Mouse (Mus musculus): ENCODE data around the gene Polr3b. TPM values are rescaled to one million over a fixed set of nuclear protein-coding genes. Genes with fewer than 3 reads are reported as not detected.

Gene Polr3b
- 15.8 and 16.5 TPM in 2 replicates for polyA plus RNA-seq (2014; fragmentation: Nextera tagmentation; extraction: Ambion mirVana)

DNA sequence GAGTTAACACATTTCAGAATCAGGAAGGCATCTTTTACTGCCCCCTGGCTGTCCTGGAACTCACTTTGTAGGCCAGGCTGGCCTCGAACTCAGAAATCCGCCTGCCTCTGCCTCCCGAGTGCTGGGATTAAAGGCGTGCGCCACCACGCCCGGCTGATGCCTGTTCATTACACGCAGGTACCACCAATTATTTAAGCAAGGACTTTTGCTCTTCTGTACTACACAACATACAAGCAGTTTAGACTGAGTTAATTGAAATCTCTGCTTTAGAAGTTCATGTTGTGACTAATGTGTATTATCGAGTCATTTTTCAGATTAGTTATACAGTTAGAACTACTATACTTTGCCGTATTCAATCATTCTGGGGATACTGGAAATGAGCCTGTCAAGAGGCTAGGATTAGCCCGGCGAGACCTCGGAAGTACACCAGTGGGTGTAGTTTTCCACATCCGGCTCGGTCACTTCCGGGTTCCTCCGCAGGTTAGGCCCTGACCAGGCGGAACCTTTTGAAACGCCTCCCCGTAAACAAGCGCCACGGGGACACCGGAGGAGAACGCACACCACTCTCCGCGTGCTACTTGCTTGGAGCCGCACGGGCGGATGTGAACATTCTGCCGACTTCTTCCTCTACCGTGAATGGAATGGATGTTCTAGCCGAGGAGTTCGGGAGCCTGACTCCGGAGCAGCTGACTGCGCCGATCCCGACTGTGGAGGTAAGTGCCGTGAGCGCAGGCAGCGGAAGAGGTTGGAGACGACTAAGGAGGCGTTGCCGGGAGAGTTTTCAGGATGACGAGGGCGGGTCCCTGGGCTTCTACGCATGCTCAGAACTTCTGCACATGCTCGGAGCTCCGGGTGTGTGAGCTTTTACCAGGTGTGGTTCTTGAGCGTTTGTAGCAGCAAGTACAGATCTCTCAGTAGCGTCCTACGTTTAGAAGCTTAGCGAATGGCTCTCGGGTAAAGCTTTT lies at the start of gene Polr3b:
Polr3b (plus strand) TSS at position 467 of the 965 bp plus-strand sequence.
- peak within 1 kb of the TSS; percentile 89 for H3K27ac ChIP-seq (ENCODE audit: low read depth, low read length)
- no peaks in the 10 kb centered on the region for H3K27me3 ChIP-seq (replicated peaks; ENCODE audit: control insufficient read depth, insufficient read depth, low read length)
- ATAC-seq (replicated peaks; ENCODE audit: low FRiP score) (peak; percentile 98), DNase-seq (ENCODE audit: low spot score) (peak; percentile 93)
- H3K4me2 ChIP-seq, result peak within 1 kb of the TSS; percentile 76
- WGBS, result 6% methylated on average over 53 of the region's 53 CpGs
- peaks cover 10% of the 10 kb centered on the region for H3K4me1 ChIP-seq (replicated peaks; ENCODE audit: control insufficient read depth, insufficient read depth, low read length)
- no peaks in the 10 kb centered on the region for H3K36me3 ChIP-seq (ENCODE audit: control insufficient read depth, insufficient read depth, low read length)
- H3K9ac ChIP-seq (ENCODE audit: low read depth, low read length), result peak within 1 kb of the TSS; percentile 69
- no peaks in the 10 kb centered on the region for H3K9me3 ChIP-seq (ENCODE audit: control insufficient read depth, low read length)
- H3K4me3 ChIP-seq (ENCODE audit: low read depth, low read length), result peak within 1 kb of the TSS; percentile 63

- H3K4me3 ChIP-seq (ENCODE audit: low read depth, low read length), result no peak overlapping the region
- peaks cover 12% of the 10 kb centered on the region for H3K4me1 ChIP-seq (replicated peaks; ENCODE audit: control insufficient read depth, insufficient read depth, low read length)
- no peak overlapping the region for H3K27ac ChIP-seq (ENCODE audit: low read depth, low read length)
- no peaks in the 10 kb centered on the region for H3K9me3 ChIP-seq (ENCODE audit: control insufficient read depth, low read length)
- no peaks in the 10 kb centered on the region for H3K36me3 ChIP-seq (ENCODE audit: control insufficient read depth, insufficient read depth, low read length)
- 56% methylated on average over 5 of the region's 5 CpGs for WGBS
- no peak overlapping the region for H3K4me2 ChIP-seq
- no peaks in the 10 kb centered on the region for H3K27me3 ChIP-seq (replicated peaks; ENCODE audit: control insufficient read depth, insufficient read depth, low read length)
- H3K9ac ChIP-seq (ENCODE audit: low read depth, low read length), result no peak overlapping the region
- no peak for ATAC-seq (replicated peaks; ENCODE audit: low FRiP score)
- no peak for DNase-seq (ENCODE audit: low spot score)
Observed at GRCm38 (mm10) chr10:84573671-84574420, 48.2 kb upstream of the Polr3b start.

- DNase-seq (ENCODE audit: low spot score) (no peak), ATAC-seq (replicated peaks; ENCODE audit: low FRiP score) (peak; percentile 93)
- no peaks in the 10 kb centered on the region for H3K27me3 ChIP-seq (replicated peaks; ENCODE audit: control insufficient read depth, insufficient read depth, low read length)
- WGBS, result under 1% methylated on average over 14 of the region's 14 CpGs
- peak overlapping the region; percentile 99 for H3K4me2 ChIP-seq
- peak overlapping the region; percentile 88 for H3K4me3 ChIP-seq (ENCODE audit: low read depth, low read length)
- no peaks in the 10 kb centered on the region for H3K36me3 ChIP-seq (ENCODE audit: control insufficient read depth, insufficient read depth, low read length)
- H3K9me3 ChIP-seq (ENCODE audit: control insufficient read depth, low read length), result no peaks in the 10 kb centered on the region
- H3K4me1 ChIP-seq (replicated peaks; ENCODE audit: control insufficient read depth, insufficient read depth, low read length), result peaks cover 12% of the 10 kb centered on the region
- H3K9ac ChIP-seq (ENCODE audit: low read depth, low read length), result no peak overlapping the region
- H3K27ac ChIP-seq (ENCODE audit: low read depth, low read length), result peak overlapping the region; percentile 69
Observed at GRCm38 (mm10) chr10:84576029-84576394, 46.1 kb upstream of the Polr3b start.

DNA sequence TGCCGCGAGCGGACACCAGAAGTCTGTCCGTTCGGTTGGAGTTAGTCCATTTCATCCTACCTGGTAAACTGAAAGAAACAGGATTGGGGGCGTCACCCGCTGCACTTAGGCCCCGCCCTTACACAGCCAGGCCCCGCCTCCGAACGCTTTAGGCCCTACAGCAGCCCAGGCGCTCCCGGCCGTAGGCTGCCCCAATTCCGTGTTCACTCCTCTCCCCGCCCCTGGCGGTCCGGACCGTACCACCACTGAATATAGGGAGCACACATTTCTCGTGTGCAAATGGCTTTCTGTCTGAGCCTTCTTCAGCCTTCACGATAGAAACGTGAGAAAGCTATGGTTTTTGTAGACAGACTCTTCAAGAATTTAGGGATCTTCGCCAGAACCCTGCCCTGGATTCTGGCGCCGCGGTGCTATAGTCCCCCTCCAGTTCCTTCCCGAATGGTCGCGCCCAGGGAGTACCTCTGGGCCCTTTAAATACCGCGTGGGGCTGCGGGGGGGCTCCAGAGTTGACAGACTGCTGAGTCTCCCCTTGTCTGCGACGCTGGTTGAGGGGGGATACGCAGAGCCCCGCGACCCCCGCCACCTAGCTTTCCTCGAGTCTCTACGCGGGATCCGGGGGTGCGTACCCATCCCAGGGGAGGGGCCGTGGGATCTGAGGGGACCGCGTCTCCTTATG lies 45.6 kb upstream of the Polr3b start, which contains the start of gene Tcp11l2:
Tcp11l2 (plus strand) TSS at position 232 of the 676 bp plus-strand sequence.
- H3K27me3 ChIP-seq (replicated peaks; ENCODE audit: control insufficient read depth, insufficient read depth, low read length), result no peaks in the 10 kb centered on the region
- under 1% methylated on average over 46 of the region's 46 CpGs for WGBS
- peaks cover 12% of the 10 kb centered on the region for H3K4me1 ChIP-seq (replicated peaks; ENCODE audit: control insufficient read depth, insufficient read depth, low read length)

DNA sequence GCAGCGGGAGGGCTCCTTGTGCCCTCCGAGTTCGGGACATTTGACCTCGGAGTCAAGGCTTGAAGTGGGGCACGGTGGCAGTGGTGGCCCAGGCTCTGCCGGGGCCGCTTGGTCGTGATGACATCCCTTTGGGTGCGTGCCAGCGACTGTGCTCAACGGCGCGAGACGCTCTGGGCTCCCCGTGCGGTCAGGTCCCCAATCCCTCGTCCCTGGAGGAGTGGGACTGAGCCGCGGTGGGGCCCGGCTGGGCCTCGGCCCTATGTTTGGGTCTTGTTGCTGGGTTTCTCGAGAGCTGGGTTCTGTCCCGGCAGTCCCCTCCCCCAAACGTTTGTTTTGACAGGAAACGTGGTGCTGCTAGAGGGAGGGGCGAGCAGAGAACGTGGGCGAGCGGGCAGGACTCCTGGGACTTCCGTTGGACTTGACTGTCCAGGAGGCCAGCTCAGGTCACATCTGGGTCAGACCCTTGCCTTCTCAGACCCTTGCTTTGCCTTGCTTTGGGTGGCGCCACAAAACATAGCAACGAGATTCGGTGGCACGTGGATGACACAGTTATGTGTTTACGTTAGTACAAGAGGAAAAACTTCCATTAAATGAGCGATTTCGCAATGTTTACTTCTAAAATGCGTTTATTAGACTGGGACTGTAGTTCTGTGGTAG lies 44.9 kb upstream of the Polr3b start:
- WGBS, result 2% methylated on average over 38 of the region's 38 CpGs
- peak; percentile 0; the same call in 1 of the 2 replicates for ATAC-seq (replicated peaks; ENCODE audit: low FRiP score)
- Histone ChIP-seq H3K9me3 (ENCODE audit: control insufficient read depth, low read length) (no peaks in the 10 kb centered on the region), H3K9ac (ENCODE audit: low read depth, low read length) (peak overlapping the region; percentile 44), H3K4me3 (ENCODE audit: low read depth, low read length) (peak overlapping the region; percentile 88), H3K4me2 (peak overlapping the region; percentile 99), H3K27ac (ENCODE audit: low read depth, low read length) (peak overlapping the region; percentile 20; the same call in 1 of the 2 replicates), H3K36me3 (ENCODE audit: control insufficient read depth, insufficient read depth, low read length) (no peaks in the 10 kb centered on the region), H3K27me3 (replicated peaks; ENCODE audit: control insufficient read depth, insufficient read depth, low read length) (no peaks in the 10 kb centered on the region), H3K4me1 (replicated peaks; ENCODE audit: control insufficient read depth, insufficient read depth, low read length) (peaks cover 12% of the 10 kb centered on the region)
- DNase-seq (ENCODE audit: low spot score), result peak; percentile 71

More for the DNA sequence above, 45.6 kb upstream of the Polr3b start, which contains the start of gene Tcp11l2:
- H3K9ac ChIP-seq (ENCODE audit: low read depth, low read length), result peak within 1 kb of the TSS; percentile 44
- H3K9me3 ChIP-seq (ENCODE audit: control insufficient read depth, low read length), result no peaks in the 10 kb centered on the region
- H3K27ac ChIP-seq (ENCODE audit: low read depth, low read length), result peak within 1 kb of the TSS; percentile 69
- peak within 1 kb of the TSS; percentile 99 for H3K4me2 ChIP-seq
- peak; percentile 96 for ATAC-seq (replicated peaks; ENCODE audit: low FRiP score)
- DNase-seq (ENCODE audit: low spot score), result peak; percentile 90
- H3K36me3 ChIP-seq (ENCODE audit: control insufficient read depth, insufficient read depth, low read length), result no peaks in the 10 kb centered on the region
- H3K4me3 ChIP-seq (ENCODE audit: low read depth, low read length), result peak within 1 kb of the TSS; percentile 88

- H3K9me3 ChIP-seq (ENCODE audit: control insufficient read depth, low read length), result no peaks in the 10 kb centered on the region
- H3K27me3 ChIP-seq (replicated peaks; ENCODE audit: control insufficient read depth, insufficient read depth, low read length), result no peaks in the 10 kb centered on the region
- H3K4me2 ChIP-seq, result no peak overlapping the region
- H3K4me3 ChIP-seq (ENCODE audit: low read depth, low read length), result no peak overlapping the region
- H3K27ac ChIP-seq (ENCODE audit: low read depth, low read length), result no peak overlapping the region
- WGBS, result 82% methylated on average over 10 of the region's 10 CpGs
- H3K36me3 ChIP-seq (ENCODE audit: control insufficient read depth, insufficient read depth, low read length), result no peaks in the 10 kb centered on the region
- ATAC-seq (replicated peaks; ENCODE audit: low FRiP score) (no peak), DNase-seq (ENCODE audit: low spot score) (no peak)
- H3K9ac ChIP-seq (ENCODE audit: low read depth, low read length), result no peak overlapping the region
- H3K4me1 ChIP-seq (replicated peaks; ENCODE audit: control insufficient read depth, insufficient read depth, low read length), result peaks cover 12% of the 10 kb centered on the region
Observed at GRCm38 (mm10) chr10:84578738-84579137, 43.4 kb upstream of the Polr3b start.

- Histone ChIP-seq H3K27me3 (replicated peaks; ENCODE audit: control insufficient read depth, insufficient read depth, low read length) (no peaks in the 10 kb centered on the region), H3K4me1 (replicated peaks; ENCODE audit: control insufficient read depth, insufficient read depth, low read length) (peaks cover 12% of the 10 kb centered on the region), H3K36me3 (ENCODE audit: control insufficient read depth, insufficient read depth, low read length) (no peaks in the 10 kb centered on the region), H3K4me3 (ENCODE audit: low read depth, low read length) (no peak overlapping the region), H3K9ac (ENCODE audit: low read depth, low read length) (no peak overlapping the region), H3K4me2 (no peak overlapping the region), H3K9me3 (ENCODE audit: control insufficient read depth, low read length) (no peaks in the 10 kb centered on the region), H3K27ac (ENCODE audit: low read depth, low read length) (no peak overlapping the region)
- 44% methylated on average over 2 of the region's 2 CpGs for WGBS
- DNase-seq (ENCODE audit: low spot score) (no peak), ATAC-seq (replicated peaks; ENCODE audit: low FRiP score) (no peak)
Observed at GRCm38 (mm10) chr10:84579527-84579926, 42.6 kb upstream of the Polr3b start.

DNA sequence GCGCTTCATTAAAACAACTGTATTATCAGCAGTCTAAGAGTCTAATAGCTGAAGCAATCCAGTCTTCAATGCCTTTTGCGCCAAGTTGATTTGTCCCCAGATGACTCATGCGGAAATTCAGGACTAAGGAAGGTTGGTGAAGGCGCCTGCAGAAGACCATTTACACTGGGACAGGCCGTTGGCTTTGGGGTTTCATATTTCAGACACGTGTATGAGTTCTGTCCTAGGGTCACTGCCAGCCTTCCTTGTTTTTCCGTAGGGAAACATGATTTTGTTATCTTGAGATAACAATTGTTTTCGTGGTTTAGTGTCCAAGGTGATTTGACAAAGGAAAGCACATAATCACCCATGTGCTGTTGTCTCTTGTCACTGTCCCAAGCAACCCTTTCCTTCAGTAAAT lies 40.9 kb upstream of the Polr3b start:
- H3K27me3 ChIP-seq (replicated peaks; ENCODE audit: control insufficient read depth, insufficient read depth, low read length), result no peaks in the 10 kb centered on the region
- no peak for ATAC-seq (replicated peaks; ENCODE audit: low FRiP score)
- DNase-seq (ENCODE audit: low spot score), result no peak
- H3K4me3 ChIP-seq (ENCODE audit: low read depth, low read length), result no peak overlapping the region
- 52% methylated on average over 8 of the region's 8 CpGs for WGBS
- peaks cover 4% of the 10 kb centered on the region; the same call in 1 of the 2 replicates for H3K4me1 ChIP-seq (replicated peaks; ENCODE audit: control insufficient read depth, insufficient read depth, low read length)
- no peak overlapping the region for H3K9ac ChIP-seq (ENCODE audit: low read depth, low read length)
- no peak overlapping the region for H3K27ac ChIP-seq (ENCODE audit: low read depth, low read length)
- H3K4me2 ChIP-seq, result no peak overlapping the region
- no peaks in the 10 kb centered on the region for H3K36me3 ChIP-seq (ENCODE audit: control insufficient read depth, insufficient read depth, low read length)
- H3K9me3 ChIP-seq (ENCODE audit: control insufficient read depth, low read length), result no peaks in the 10 kb centered on the region
